Mouse (Mus musculus): ENCODE data around the gene Exoc3l4. TPM values are rescaled to one million over a fixed set of nuclear protein-coding genes. Genes with fewer than 3 reads are reported as not detected.

Gene Exoc3l4
- polyA plus RNA-seq, 1 experiment from 2014 or later, result 2.3 TPM

- no peak for ATAC-seq (ENCODE audit: low read depth)
- H3K27me3 ChIP-seq, result peaks cover 97% of the 10 kb centered on the region
- peaks cover 17% of the 10 kb centered on the region for H3K4me1 ChIP-seq (replicated peaks)
- H3K4me2 ChIP-seq, result no peak overlapping the region
- H3K4me3 ChIP-seq, result no peak overlapping the region
- H3K9me3 ChIP-seq, result no peaks in the 10 kb centered on the region
- H3K27ac ChIP-seq (replicated peaks), result no peak overlapping the region
- WGBS, result 16% methylated on average over 14 of the region's 14 CpGs
- no peaks in the 10 kb centered on the region for H3K36me3 ChIP-seq
- no peak overlapping the region for H3K9ac ChIP-seq
Observed at GRCm38 (mm10) chr12:111448931-111449705, 32.3 kb downstream of the Exoc3l4 start.

- Histone ChIP-seq H3K4me3 (no peak overlapping the region), H3K9me3 (no peaks in the 10 kb centered on the region), H3K4me2 (no peak overlapping the region), H3K4me1 (replicated peaks) (peaks cover 16% of the 10 kb centered on the region), H3K36me3 (no peaks in the 10 kb centered on the region), H3K27me3 (peaks cover 89% of the 10 kb centered on the region), H3K27ac (replicated peaks) (no peak overlapping the region), H3K9ac (no peak overlapping the region)
- 48% methylated on average over 6 of the region's 6 CpGs for WGBS
- no peak for ATAC-seq (ENCODE audit: low read depth)
Observed at GRCm38 (mm10) chr12:111450359-111450758, 33.5 kb downstream of the Exoc3l4 start.

GRCm38 (mm10) chr12:111451561-111451960, 34.7 kb downstream of the Exoc3l4 start:
- H3K4me3 ChIP-seq, result no peak overlapping the region
- H3K27ac ChIP-seq (replicated peaks), result no peak overlapping the region
- 82% methylated on average over 7 of the region's 7 CpGs for WGBS
- H3K36me3 ChIP-seq, result no peaks in the 10 kb centered on the region
- no peak for ATAC-seq (ENCODE audit: low read depth)
- no peaks in the 10 kb centered on the region for H3K9me3 ChIP-seq
- H3K9ac ChIP-seq, result no peak overlapping the region
- no peak overlapping the region for H3K4me2 ChIP-seq
- peaks cover 6% of the 10 kb centered on the region; the same call in 1 of the 2 replicates for H3K4me1 ChIP-seq (replicated peaks)
- peaks cover 88% of the 10 kb centered on the region for H3K27me3 ChIP-seq

GRCm38 (mm10) chr12:111454021-111454420, 37.2 kb downstream of the Exoc3l4 start:
- Histone ChIP-seq H3K4me3 (no peak overlapping the region), H3K9ac (no peak overlapping the region)
- 42% methylated on average over 4 of the region's 4 CpGs for WGBS

GRCm38 (mm10) chr12:111454543-111455280, 37.9 kb downstream of the Exoc3l4 start:
- H3K36me3 ChIP-seq, result no peaks in the 10 kb centered on the region
- H3K4me1 ChIP-seq (replicated peaks), result no peaks in the 10 kb centered on the region
- H3K9me3 ChIP-seq, result no peaks in the 10 kb centered on the region
- H3K4me2 ChIP-seq, result no peak overlapping the region
- no peak overlapping the region for H3K27ac ChIP-seq (replicated peaks)
- ATAC-seq (ENCODE audit: low read depth), result no peak
- H3K9ac ChIP-seq, result no peak overlapping the region
- 68% methylated on average over 10 of the region's 10 CpGs for WGBS
- no peak overlapping the region for H3K4me3 ChIP-seq
- peaks cover 78% of the 10 kb centered on the region for H3K27me3 ChIP-seq

More at GRCm38 (mm10) chr12:111454021-111454420, 37.2 kb downstream of the Exoc3l4 start:
- ATAC-seq (ENCODE audit: low read depth), result no peak
- Histone ChIP-seq H3K27ac (replicated peaks) (no peak overlapping the region), H3K4me2 (no peak overlapping the region), H3K4me1 (replicated peaks) (no peaks in the 10 kb centered on the region; the same call in 1 of the 2 replicates), H3K27me3 (peaks cover 82% of the 10 kb centered on the region), H3K9me3 (no peaks in the 10 kb centered on the region), H3K36me3 (no peaks in the 10 kb centered on the region)

- Histone ChIP-seq H3K9ac (no peak overlapping the region), H3K4me2 (no peak overlapping the region), H3K27ac (replicated peaks) (no peak overlapping the region), H3K36me3 (no peaks in the 10 kb centered on the region), H3K4me1 (replicated peaks) (no peaks in the 10 kb centered on the region), H3K27me3 (peaks cover 77% of the 10 kb centered on the region), H3K9me3 (no peaks in the 10 kb centered on the region), H3K4me3 (no peak overlapping the region)
- ATAC-seq (ENCODE audit: low read depth), result no peak
- 71% methylated on average over 12 of the region's 12 CpGs for WGBS
Observed at GRCm38 (mm10) chr12:111455311-111455846, 38.6 kb downstream of the Exoc3l4 start.

- no peaks in the 10 kb centered on the region for H3K9me3 ChIP-seq
- H3K4me3 ChIP-seq, result no peak overlapping the region
- ATAC-seq (ENCODE audit: low read depth), result no peak
- H3K4me1 ChIP-seq (replicated peaks), result no peaks in the 10 kb centered on the region
- H3K27me3 ChIP-seq, result peaks cover 73% of the 10 kb centered on the region
- no peak overlapping the region for H3K27ac ChIP-seq (replicated peaks)
- WGBS, result 61% methylated on average over 8 of the region's 8 CpGs
- no peak overlapping the region for H3K4me2 ChIP-seq
- no peaks in the 10 kb centered on the region for H3K36me3 ChIP-seq
- H3K9ac ChIP-seq, result no peak overlapping the region
Observed at GRCm38 (mm10) chr12:111455860-111456259, 39.0 kb downstream of the Exoc3l4 start.

- no peak overlapping the region for H3K9ac ChIP-seq
- no peaks in the 10 kb centered on the region for H3K36me3 ChIP-seq
- no peak overlapping the region for H3K4me3 ChIP-seq
- H3K27me3 ChIP-seq, result peaks cover 54% of the 10 kb centered on the region
- H3K4me2 ChIP-seq, result no peak overlapping the region
- no peak for ATAC-seq (ENCODE audit: low read depth)
- no peak overlapping the region for H3K27ac ChIP-seq (replicated peaks)
- H3K9me3 ChIP-seq, result no peaks in the 10 kb centered on the region
- WGBS, result 75% methylated on average over 1 of the region's 1 CpGs
- H3K4me1 ChIP-seq (replicated peaks), result no peaks in the 10 kb centered on the region
Observed at GRCm38 (mm10) chr12:111457742-111458141, 40.9 kb downstream of the Exoc3l4 start.

GRCm38 (mm10) chr12:111463570-111463969, 46.8 kb downstream of the Exoc3l4 start:
- no peak overlapping the region for H3K4me2 ChIP-seq
- no peaks in the 10 kb centered on the region for H3K9me3 ChIP-seq
- H3K27ac ChIP-seq (replicated peaks), result no peak overlapping the region
- no peak overlapping the region for H3K9ac ChIP-seq
- no peaks in the 10 kb centered on the region for H3K36me3 ChIP-seq
- peaks cover 13% of the 10 kb centered on the region for H3K27me3 ChIP-seq
- no peaks in the 10 kb centered on the region for H3K4me1 ChIP-seq (replicated peaks)
- no peak for ATAC-seq (ENCODE audit: low read depth)
- H3K4me3 ChIP-seq, result no peak overlapping the region
- whole genome bisulfite sequencing, result 85% methylated on average over 7 of the region's 7 CpGs

- WGBS, result 96% methylated on average over 3 of the region's 3 CpGs
- Histone ChIP-seq H3K9ac (no peak overlapping the region), H3K27me3 (peaks cover 8% of the 10 kb centered on the region), H3K36me3 (no peaks in the 10 kb centered on the region), H3K27ac (replicated peaks) (no peak overlapping the region), H3K4me3 (no peak overlapping the region), H3K4me2 (no peak overlapping the region), H3K9me3 (no peaks in the 10 kb centered on the region), H3K4me1 (replicated peaks) (no peaks in the 10 kb centered on the region)
- ATAC-seq (ENCODE audit: low read depth), result no peak
Observed at GRCm38 (mm10) chr12:111466369-111466768, 49.6 kb downstream of the Exoc3l4 start.

GRCm38 (mm10) chr12:111468206-111468605, 51.4 kb downstream of the Exoc3l4 start:
- peaks cover 6% of the 10 kb centered on the region; the same call in 1 of the 2 replicates for H3K4me1 ChIP-seq (replicated peaks)
- H3K9me3 ChIP-seq, result no peaks in the 10 kb centered on the region
- no peak overlapping the region for H3K4me3 ChIP-seq
- WGBS, result 57% methylated on average over 7 of the region's 7 CpGs
- no peaks in the 10 kb centered on the region for H3K36me3 ChIP-seq
- H3K27me3 ChIP-seq, result peaks cover 8% of the 10 kb centered on the region
- no peak overlapping the region for H3K27ac ChIP-seq (replicated peaks)
- ATAC-seq (ENCODE audit: low read depth), result no peak
- H3K9ac ChIP-seq, result no peak overlapping the region
- no peak overlapping the region for H3K4me2 ChIP-seq

- Histone ChIP-seq H3K9me3 (no peaks in the 10 kb centered on the region), H3K4me3 (no peak overlapping the region), H3K27me3 (peaks cover 8% of the 10 kb centered on the region), H3K36me3 (no peaks in the 10 kb centered on the region), H3K4me2 (no peak overlapping the region), H3K27ac (replicated peaks) (no peak overlapping the region), H3K9ac (no peak overlapping the region), H3K4me1 (replicated peaks) (peaks cover 7% of the 10 kb centered on the region; the same call in 1 of the 2 replicates)
- ATAC-seq (ENCODE audit: low read depth), result no peak
- 7% methylated on average over 8 of the region's 8 CpGs for WGBS
Observed at GRCm38 (mm10) chr12:111469507-111469906, 52.7 kb downstream of the Exoc3l4 start.

Measured in neural tube, embryonic 13.5 days (tissue).